Mouse (Mus musculus) lung, embryonic 16.5 days (tissue): ENCODE data around the gene Ctrl. TPM values are rescaled to one million over a fixed set of nuclear protein-coding genes. Genes with fewer than 3 reads are reported as not detected.
"Not testable (repeated sequence)": the region's sequence is repeated elsewhere in the genome, so short reads cannot be mapped to it uniquely, and the experiment has no call there.

Experiments
- ATAC-seq: fragments of 200-750 bp; cut with Nextera tagmentation; 2 replicates; pipeline ENCODE4 v1.8.0; 2017; ENCODE audit warnings: low read depth, mild to moderate bottlenecking, moderate library complexity
- H3K27ac ChIP-seq: fragments of 300-500 bp; sonication (generic); 2 replicates; pipeline ENCODE4 v1.5.1; 2014; ENCODE audit warnings: mild to moderate bottlenecking, control low read depth, low read length
- H3K27me3 ChIP-seq: fragments of 300-500 bp; sonication (generic); 2 replicates; pipeline ENCODE4 v1.6.1; 2014; ENCODE audit warnings: low read depth, low read length, mixed read lengths; ENCODE audit not compliant: control insufficient read depth, insufficient read depth
- H3K36me3 ChIP-seq: fragments of 300-500 bp; sonication (generic); 2 replicates; pipeline ENCODE4 v1.6.1; 2014; ENCODE audit warnings: low read length; ENCODE audit not compliant: control insufficient read depth, insufficient read depth
- H3K4me1 ChIP-seq: fragments of 300-500 bp; sonication (generic); replicated peaks from 2 replicates; pipeline ENCODE4 v1.6.1; 2014; ENCODE audit warnings: low read length, mixed read lengths; ENCODE audit not compliant: control insufficient read depth, insufficient read depth
- H3K4me2 ChIP-seq: fragments of 300-500 bp; sonication (generic); 2 replicates; pipeline ENCODE4 v1.6.1; 2014; ENCODE audit warnings: low read depth, low read length, control low read depth
- H3K4me3 ChIP-seq: fragments of 300-500 bp; sonication (generic); 2 replicates; pipeline ENCODE4 v1.5.1; 2014; ENCODE audit warnings: mild to moderate bottlenecking, low read length, control low read depth
- H3K9ac ChIP-seq: fragments of 300-500 bp; sonication (generic); 2 replicates; pipeline ENCODE4 v1.6.1; 2014; ENCODE audit warnings: low read length, control low read depth
- H3K9me3 ChIP-seq: fragments of 300-500 bp; sonication (generic); 2 replicates; pipeline ENCODE4 v1.6.1; 2016; ENCODE audit warnings: low read length; ENCODE audit not compliant: control insufficient read depth
- WGBS: fragments of 180-500 bp; shearing (Covaris S2); extraction: QIAGEN DNeasy Blood & Tissue Kit; methylation state at CpG from one replicate; pipeline ENCODE4 v1.1.7; 2014; 5-methylcytosine and 5-hydroxymethylcytosine counted together
- polyA plus RNA-seq: library from polyadenylated mRNA; unstranded; fragments of >200 nt; fragmentation: Nextera tagmentation; extraction: Ambion mirVana; gene quantifications from 2 replicates; pipeline ENCODE4 v1.2.1, GENCODE M21; 2015

The Ctrl gene
- polyA plus RNA-seq, result 0.77 and 1.2 TPM in 2 replicates

DNA sequence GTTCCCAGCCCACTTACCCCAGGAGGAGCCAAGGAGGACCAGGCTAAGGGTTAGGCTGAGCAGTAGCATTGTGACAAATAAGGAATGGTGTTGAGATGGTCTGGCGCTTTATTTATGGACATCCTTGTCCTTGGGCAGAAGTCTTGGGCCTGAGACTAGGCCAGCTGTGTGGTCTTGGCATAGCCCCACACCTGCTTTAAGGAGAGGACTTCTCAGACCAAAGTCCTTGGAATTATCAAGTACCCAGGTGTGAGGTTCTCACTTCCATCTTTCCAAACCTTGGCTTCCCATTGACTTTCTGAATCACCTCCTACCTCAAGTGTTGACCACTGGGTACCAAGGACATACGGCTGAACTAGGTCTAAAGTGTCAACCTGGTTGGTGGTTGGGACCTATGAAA, at the start of gene Ctrl:
TSS of gene Ctrl (minus strand) at position 101 of the 400 bp plus-strand sequence.
- peaks cover 12% of the 10 kb centered on the region for H3K4me1 ChIP-seq
- H3K4me2 ChIP-seq, result no peak within 1 kb of the TSS
- no peak within 1 kb of the TSS for H3K9ac ChIP-seq
- no peak within 1 kb of the TSS for H3K27ac ChIP-seq
- WGBS, result 89% methylated on average over 2 of the region's 2 CpGs
- no peak for ATAC-seq
- H3K9me3 ChIP-seq, result no peaks in the 10 kb centered on the region
- no peak within 1 kb of the TSS for H3K4me3 ChIP-seq
- H3K36me3 ChIP-seq, result 0 out of 2 replicates have a peak, but pooled peaks cover 6% of the 10 kb centered on the region
- H3K27me3 ChIP-seq, result no peaks in the 10 kb centered on the region

GRCm38 (mm10) chr8:105983406-105983805, 49.7 kb upstream of the Ctrl start:
- not testable (repeated sequence) for H3K9me3 ChIP-seq, ATAC-seq
- 70% methylated on average over 9 of the region's 11 CpGs for WGBS

GRCm38 (mm10) chr8:105981146-105981545, 47.5 kb upstream of the Ctrl start:
- no peaks in the 10 kb centered on the region for H3K27me3 ChIP-seq
- H3K9ac ChIP-seq, result no peak overlapping the region
- H3K27ac ChIP-seq, result no peak overlapping the region
- H3K4me3 ChIP-seq, result no peak overlapping the region
- H3K9me3 ChIP-seq, result no peaks in the 10 kb centered on the region
- H3K36me3 ChIP-seq, result no peaks in the 10 kb centered on the region
- WGBS, result 81% methylated on average over 1 of the region's 1 CpGs
- no peaks in the 10 kb centered on the region for H3K4me1 ChIP-seq
- ATAC-seq, result no peak
- no peak overlapping the region for H3K4me2 ChIP-seq

More at GRCm38 (mm10) chr8:105983406-105983805, 49.7 kb upstream of the Ctrl start:
- H3K36me3 ChIP-seq, H3K4me2 ChIP-seq, H3K4me1 ChIP-seq, H3K27ac ChIP-seq, H3K4me3 ChIP-seq, H3K27me3 ChIP-seq, H3K9ac ChIP-seq: not testable (repeated sequence)

DNA sequence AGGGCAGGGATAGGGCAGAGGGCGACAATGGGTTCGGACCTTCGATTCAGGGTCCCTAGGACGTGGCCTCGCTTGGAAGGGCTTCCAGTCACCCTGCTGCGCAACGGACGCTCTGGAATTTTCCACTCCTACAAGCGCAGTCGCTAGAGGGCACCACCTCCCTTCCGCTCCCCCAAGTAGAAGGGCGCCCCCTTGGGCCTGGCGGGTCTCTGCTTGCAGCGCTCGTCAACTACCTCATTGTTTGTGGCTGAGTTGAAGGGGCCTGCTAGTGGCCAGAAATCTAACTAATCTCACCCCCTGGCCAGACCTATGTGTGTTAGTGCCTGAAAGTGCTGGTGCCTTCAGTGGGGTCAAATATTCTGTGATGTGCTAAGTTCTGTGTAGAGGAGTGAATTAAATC, 45.7 kb upstream of the Ctrl start, which contains the start of gene Dpep3:
TSS of gene Dpep3 (minus strand) at position 105 of the 400 bp plus-strand sequence.
- Histone ChIP-seq H3K9ac (no peak within 1 kb of the TSS), H3K27me3 (no peaks in the 10 kb centered on the region), H3K4me3 (no peak within 1 kb of the TSS), H3K4me1 (no peaks in the 10 kb centered on the region), H3K9me3 (no peaks in the 10 kb centered on the region), H3K36me3 (no peaks in the 10 kb centered on the region), H3K27ac (no peak within 1 kb of the TSS), H3K4me2 (no peak within 1 kb of the TSS)
- no peak for ATAC-seq
- WGBS, result 90% methylated on average over 15 of the region's 15 CpGs

DNA sequence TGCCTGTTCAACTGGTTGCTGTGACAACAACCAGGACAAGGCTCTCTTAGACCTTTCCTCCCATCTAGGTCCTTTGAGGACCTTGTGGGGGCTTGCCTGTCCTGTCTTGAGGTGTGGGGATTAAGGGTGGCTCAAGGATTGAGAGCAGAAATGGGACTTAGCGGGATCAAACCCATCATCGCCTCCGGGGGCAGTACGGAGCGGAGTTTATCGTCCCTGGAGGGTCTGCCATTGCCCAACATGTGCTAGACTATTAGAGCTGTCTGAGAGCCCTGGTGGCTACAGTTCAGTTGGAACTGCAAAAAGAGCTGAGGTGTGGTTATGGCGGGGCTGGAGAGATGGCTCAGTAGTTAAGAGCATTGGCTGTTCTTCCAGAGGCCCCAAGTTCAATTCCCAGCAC, 41.7 kb upstream of the Ctrl start:
- no peak overlapping the region for H3K27ac ChIP-seq
- H3K4me2 ChIP-seq, result no peak overlapping the region
- H3K9me3 ChIP-seq, result no peaks in the 10 kb centered on the region
- H3K27me3 ChIP-seq, result no peaks in the 10 kb centered on the region
- no peaks in the 10 kb centered on the region for H3K4me1 ChIP-seq
- no peak for ATAC-seq
- 65% methylated on average over 7 of the region's 7 CpGs for WGBS
- no peak overlapping the region for H3K4me3 ChIP-seq
- no peaks in the 10 kb centered on the region for H3K36me3 ChIP-seq
- H3K9ac ChIP-seq, result no peak overlapping the region

GRCm38 (mm10) chr8:105971019-105971720, 37.5 kb upstream of the Ctrl start:
- Histone ChIP-seq H3K4me2 (no peak overlapping the region), H3K4me1 (peaks cover 13% of the 10 kb centered on the region), H3K27me3 (no peaks in the 10 kb centered on the region), H3K9me3 (no peaks in the 10 kb centered on the region), H3K4me3 (no peak overlapping the region), H3K36me3 (no peaks in the 10 kb centered on the region), H3K9ac (no peak overlapping the region), H3K27ac (no peak overlapping the region)
- 73% methylated on average over 8 of the region's 8 CpGs for WGBS
- ATAC-seq, result no peak

- no peak for ATAC-seq
- no peaks in the 10 kb centered on the region for H3K36me3 ChIP-seq
- no peak overlapping the region for H3K27ac ChIP-seq
- no peak overlapping the region for H3K4me3 ChIP-seq
- no peaks in the 10 kb centered on the region for H3K27me3 ChIP-seq
- H3K4me2 ChIP-seq, result no peak overlapping the region
- WGBS, result 59% methylated on average over 1 of the region's 1 CpGs
- no peaks in the 10 kb centered on the region for H3K9me3 ChIP-seq
- no peak overlapping the region for H3K9ac ChIP-seq
- H3K4me1 ChIP-seq, result peaks cover 21% of the 10 kb centered on the region
These were observed 35.7 kb upstream of the Ctrl start for GRCm38 (mm10) chr8:105969367-105969766.

- Histone ChIP-seq H3K4me2 (peak overlapping the region; percentile 60), H3K4me3 (peak overlapping the region; percentile 91), H3K9ac (peak overlapping the region; percentile 21), H3K27me3 (no peaks in the 10 kb centered on the region), H3K9me3 (no peaks in the 10 kb centered on the region), H3K27ac (peak overlapping the region; percentile 41), H3K4me1 (peaks cover 28% of the 10 kb centered on the region), H3K36me3 (no peaks in the 10 kb centered on the region)
- 7% methylated on average over 19 of the region's 19 CpGs for WGBS
- ATAC-seq, result peak; percentile 72
These were observed 33.1 kb upstream of the Ctrl start for GRCm38 (mm10) chr8:105966692-105967311.

GRCm38 (mm10) chr8:105965905-105966341, 32.3 kb upstream of the Ctrl start, which contains the start of gene Slc12a4:
Gene Slc12a4, minus strand, starts transcription at chr8:105966097.
- peak within 1 kb of the TSS; percentile 60 for H3K4me2 ChIP-seq
- H3K27ac ChIP-seq, result peak within 1 kb of the TSS; percentile 92
- peaks cover 28% of the 10 kb centered on the region for H3K4me1 ChIP-seq
- H3K4me3 ChIP-seq, result peak within 1 kb of the TSS; percentile 91
- H3K27me3 ChIP-seq, result no peaks in the 10 kb centered on the region
- peak; percentile 95 for ATAC-seq
- no peaks in the 10 kb centered on the region for H3K36me3 ChIP-seq
- under 1% methylated on average over 34 of the region's 47 CpGs for WGBS
- no peaks in the 10 kb centered on the region for H3K9me3 ChIP-seq
- H3K9ac ChIP-seq, result peak within 1 kb of the TSS; percentile 93
